Comparison of ENCODE assay signal across 8 mouse cellular contexts in genomic region chr7:82865834-82866485, GRCm38 (mm10). TPM values are rescaled to one million over a fixed set of nuclear protein-coding genes. Genes with fewer than 3 reads are reported as not detected.
DNase-seq lines count a peak whose midpoint lies in the region; ATAC-seq and TF ChIP-seq lines count a peak whose summit lies in the region.

No protein-coding gene starts in this region.

- in situ Hi-C loops in Patski (cut with MboI; ENCODE audit: low pct_unique_long_range_greater_than_20kb), result loop anchor here (5.0 to 10.0 kb wide), 4 partner anchors 141 to 686 kb away; no protein-coding TSS in a partner anchor

- H3K27ac ChIP-seq in hindbrain, embryonic 12.5 days, result peak overlapping the region; percentile 100

- H3K4me2 ChIP-seq in hindbrain, embryonic 12.5 days (replicated peaks), result peak overlapping the region; percentile 87

- POLR2A ChIA-PET in Patski (lab: Charles Lee), result interaction anchor here (0.6 kb wide), 1 partner anchor 30 kb away, joined by 8 read pairs; no protein-coding TSS in a partner anchor

- ATAC-seq in Patski, result peak; percentile 58
- peak; percentile 92 for ATAC-seq in hindbrain, embryonic 12.5 days (ENCODE audit: low FRiP score)

- WGBS in hindbrain, embryonic 12.5 days, result under 1% methylated on average over 59 of the region's 70 CpGs

- peak overlapping the region; percentile 100 for H3K4me3 ChIP-seq in hindbrain, embryonic 12.5 days

- H3K4me1 ChIP-seq in hindbrain, embryonic 12.5 days, result peaks cover 18% of the 10 kb centered on the region

- TF ChIP-seq CTCF in Patski (IDR thresholded peaks at IDR 0.05), result no peak

- H3K36me3 ChIP-seq in hindbrain, embryonic 12.5 days, result peaks cover 18% of the 10 kb centered on the region

- H3K9ac ChIP-seq in hindbrain, embryonic 12.5 days, result peak overlapping the region; percentile 95

- no peaks in the 10 kb centered on the region for H3K9me3 ChIP-seq in hindbrain, embryonic 12.5 days (replicated peaks)

- peak; percentile 63 for DNase-seq in Patski (ENCODE audit: low read depth, low spot score)
- peak; percentile 99 to 100 for DNase-seq in cerebellum, postnatal 10 days
- peak; percentile 98 to 100 for DNase-seq in frontal cortex, postnatal 10 days (ENCODE audit: low spot score in 2 of 2)
- peak; percentile 98 to 99 for DNase-seq in layer of hippocampus, postnatal 14 days (ENCODE audit: low spot score in 2 of 2)
- peak; percentile 98 for DNase-seq in lung, postnatal 14 days
- peak; percentile 99 for DNase-seq in ovary, postnatal 36 days (ENCODE audit: low spot score)
- DNase-seq in thymus, postnatal 14 days, result peak; percentile 100

- no peaks in the 10 kb centered on the region for H3K27me3 ChIP-seq in Patski
- H3K27me3 ChIP-seq in hindbrain, embryonic 12.5 days, result no peaks in the 10 kb centered on the region

- CTCF ChIA-PET in Patski (lab: Charles Lee), result no interaction called here

RNA-seq across cellular contexts. Expression of gene Mex3b, which starts 1.2 kb away (rescaled TPM):
- polyA plus RNA-seq in Patski (2021), result 5.7 TPM
- polyA plus RNA-seq in hindbrain, embryonic 12.5 days (2016; fragmentation: Nextera tagmentation; extraction: Ambion mirVana), result 48.2 and 50.2 TPM in 2 replicates
- total RNA-seq in layer of hippocampus, postnatal 14 days (2021), result 10 to 100 TPM; 29.8 to 30.1 TPM

Comparison
In these comparisons a context has a peak if more than half of its experiments do, and no peak if none do; other contexts are left out.
1. Peak in every context shown above with its lines: DNase-seq, ATAC-seq, H3K4me3 ChIP-seq and H3K27ac ChIP-seq.